ENCODE assay signal across 8 mouse cellular contexts in genomic region chr8:9227779-9228464, GRCm38 (mm10).
DNase-seq lines count a peak whose midpoint lies in the region; ATAC-seq and TF ChIP-seq lines count a peak whose summit lies in the region.

No protein-coding gene starts in this region.

- no peaks in the 10 kb centered on the region for H3K36me3 ChIP-seq in heart, adult 2 months (ENCODE audit: control insufficient read depth, insufficient read depth, low read length)
- H3K36me3 ChIP-seq in heart, embryonic 10.5 days = no peaks in the 10 kb centered on the region
- H3K36me3 ChIP-seq in forebrain, embryonic 12.5 days (replicated peaks) = no peaks in the 10 kb centered on the region
- no peaks in the 10 kb centered on the region for H3K36me3 ChIP-seq in midbrain, embryonic 15.5 days (replicated peaks)

- peak; percentile 77 for TF ChIP-seq CTCF in heart, adult 2 months (IDR thresholded peaks at IDR 0.05)

- intact Hi-C loops in heart, adult 2 months (cut with DNase I) = no loop called here
- intact Hi-C loops in left cerebral cortex, postnatal 25 days (cut with DNase I) = no loop called here

- H3K4me2 ChIP-seq in forebrain, embryonic 12.5 days = peak overlapping the region; percentile 15; the same call in 1 of the 2 replicates
- no peak overlapping the region; the same call in 1 of the 2 replicates for H3K4me2 ChIP-seq in midbrain, embryonic 15.5 days

- H3K9me3 ChIP-seq in heart, embryonic 10.5 days = no peaks in the 10 kb centered on the region
- no peaks in the 10 kb centered on the region for H3K9me3 ChIP-seq in forebrain, embryonic 12.5 days
- no peaks in the 10 kb centered on the region for H3K9me3 ChIP-seq in midbrain, embryonic 15.5 days

- H3K79me2 ChIP-seq in heart, adult 2 months (replicated peaks; ENCODE audit: control insufficient read depth, insufficient read depth, low read length) = no peaks in the 10 kb centered on the region

- peak; percentile 8 to 40 for DNase-seq in heart, adult 2 months
- DNase-seq in heart, embryonic 10.5 days (ENCODE audit: low spot score) = no peak
- DNase-seq in c-Kit-positive CD71-negative TER-119-negative erythroid progenitor cells, embryonic 14.5 days (ENCODE audit: low read depth) = peak; percentile 13
- DNase-seq in kidney, adult 11 months = peak; percentile 19
- DNase-seq in left cerebral cortex, postnatal 25 days (ENCODE audit: low spot score in 2 of 2) = peak; percentile 78 to 87
- DNase-seq in telencephalon, adult 2 months (ENCODE audit: low read depth, low spot score) = peak; percentile 62

- WGBS in heart, adult 2 months = 43% methylated on average over 19 of the region's 19 CpGs
- WGBS in heart, embryonic 10.5 days = 40% methylated on average over 19 of the region's 19 CpGs
- WGBS in forebrain, embryonic 12.5 days = 32% methylated on average over 19 of the region's 19 CpGs
- 34% methylated on average over 19 of the region's 19 CpGs for WGBS in midbrain, embryonic 15.5 days

- no peaks in the 10 kb centered on the region for H3K4me1 ChIP-seq in heart, adult 2 months (ENCODE audit: control insufficient read depth, insufficient read depth, low read length)
- 0 out of 2 replicates have a peak, but pooled peaks cover 3% of the 10 kb centered on the region for H3K4me1 ChIP-seq in heart, embryonic 10.5 days
- peaks cover 8% of the 10 kb centered on the region for H3K4me1 ChIP-seq in forebrain, embryonic 12.5 days
- peaks cover 8% of the 10 kb centered on the region for H3K4me1 ChIP-seq in midbrain, embryonic 15.5 days

- TF ChIP-seq EP300 in heart, adult 2 months (IDR thresholded peaks at IDR 0.05; ENCODE audit: insufficient read depth, low read depth, low read length) = no peak

- no peak overlapping the region for H3K9ac ChIP-seq in heart, adult 2 months (ENCODE audit: low read depth, low read length)
- H3K9ac ChIP-seq in forebrain, embryonic 12.5 days = no peak overlapping the region
- H3K9ac ChIP-seq in midbrain, embryonic 15.5 days = no peak overlapping the region

- no peak overlapping the region for H3K27ac ChIP-seq in heart, adult 2 months
- no peak overlapping the region for H3K27ac ChIP-seq in heart, embryonic 10.5 days
- H3K27ac ChIP-seq in forebrain, embryonic 12.5 days = peak overlapping the region; percentile 66
- peak overlapping the region; percentile 75 for H3K27ac ChIP-seq in midbrain, embryonic 15.5 days

- H3K4me3 ChIP-seq in heart, adult 2 months = no peak overlapping the region
- no peak overlapping the region for H3K4me3 ChIP-seq in heart, embryonic 10.5 days
- no peak overlapping the region for H3K4me3 ChIP-seq in forebrain, embryonic 12.5 days (replicated peaks)
- no peak overlapping the region for H3K4me3 ChIP-seq in midbrain, embryonic 15.5 days

- ATAC-seq in forebrain, embryonic 12.5 days (ENCODE audit: low FRiP score) = peak; percentile 83
- peak; percentile 86 for ATAC-seq in midbrain, embryonic 15.5 days (replicated peaks)

- TF ChIP-seq POLR2A in heart, adult 2 months (IDR thresholded peaks at IDR 0.05; ENCODE audit: insufficient read depth, low read depth, low read length) = no peak

- H3K27me3 ChIP-seq in heart, adult 2 months (ENCODE audit: control insufficient read depth, insufficient read depth, low read length) = no peaks in the 10 kb centered on the region; the same call in 1 of the 2 replicates
- H3K27me3 ChIP-seq in heart, embryonic 10.5 days (ENCODE audit: insufficient read depth, poor library complexity, severe bottlenecking) = no peaks in the 10 kb centered on the region
- H3K27me3 ChIP-seq in forebrain, embryonic 12.5 days = no peaks in the 10 kb centered on the region
- H3K27me3 ChIP-seq in midbrain, embryonic 15.5 days (replicated peaks) = no peaks in the 10 kb centered on the region

Comparison
In these comparisons a context has a peak if more than half of its experiments do, and no peak if none do; other contexts are left out.
1. H3K27ac ChIP-seq: peak in forebrain, embryonic 12.5 days (single experiment) and midbrain, embryonic 15.5 days (single experiment); none in heart, adult 2 months (single experiment) and heart, embryonic 10.5 days (single experiment).